Mouse (Mus musculus) thymus, adult 2 months (tissue): ENCODE measurements around the gene Akt1s1.

Source experiments
- CTCF ChIP-seq: fragments of 200-500 bp; IDR thresholded peaks from 2 replicates; pipeline ENCODE4 v1.5.1; 2012; ENCODE audit warnings: mild to moderate bottlenecking, control low read depth, low read length, moderate library complexity, borderline replicate concordance; ENCODE audit not compliant: control insufficient read depth, poor library complexity, insufficient read depth; ENCODE audit errors: extremely low read depth
- POLR2A ChIP-seq: fragments of 200-500 bp; IDR thresholded peaks from 2 replicates; pipeline ENCODE4 v1.6.1; 2012; ENCODE audit warnings: mild to moderate bottlenecking, low read length, control low read depth, moderate library complexity; ENCODE audit not compliant: control insufficient read depth, poor library complexity, insufficient read depth; ENCODE audit errors: extremely low read depth

- TF ChIP-seq CTCF: no peak
- no peak for TF ChIP-seq POLR2A
These were observed 10.7 kb upstream of the Akt1s1 start for GRCm38 (mm10) chr7:44838073-44838472.
